Mouse (Mus musculus) hematopoietic stem cell, adult 5-6 weeks (primary cell): ENCODE data around the gene Clns1a. TPM values are rescaled to one million over a fixed set of nuclear protein-coding genes. Genes with fewer than 3 reads are reported as not detected.
A peak's percentile ranks its signal among the peaks of the same experiment; 100 is the strongest.

Source experiments
- ATAC-seq, 2 experiments: fragments of 125-278 bp in 1 of 2; replicated peaks in 1 of 2; 2 replicates each; pipeline ENCODE4 v1.8.0; 2016 to 2017; ENCODE audit warnings: inconsistent platforms in 2 of 2, mild to moderate bottlenecking in 2 of 2, moderate number of reproducible peaks in 2 of 2, low read depth in 1 of 2, moderate TSS enrichment in 1 of 2; ENCODE audit not compliant: low FRiP score in 2 of 2, poor library complexity in 2 of 2, severe bottlenecking in 2 of 2, insufficient read depth in 1 of 2, low TSS enrichment in 1 of 2
- total RNA-seq: library from RNA; stranded (forward); fragments of 172-1452, 232-1000 nt; gene quantifications from 2 replicates; pipeline ENCODE4 v1.2.3, GENCODE M21; 2017

Clns1a gene
- total RNA-seq: 128 and 154 TPM in 2 replicates

- peak; percentile 95 to 99 for ATAC-seq
Measured at GRCm38 (mm10) chr7:97696506-97697254, at the start of gene Clns1a. Clns1a (plus strand) TSS chr7:97696634.

- no peak for ATAC-seq
Measured at GRCm38 (mm10) chr7:97647656-97648055, 48.8 kb upstream of the Clns1a start.

GRCm38 (mm10) chr7:97650729-97651128 lies 45.7 kb upstream of the Clns1a start:
- ATAC-seq: no peak

- ATAC-seq: no peak
Measured at GRCm38 (mm10) chr7:97656144-97656543, 40.3 kb upstream of the Clns1a start.

- ATAC-seq: no peak
Measured at GRCm38 (mm10) chr7:97661634-97662033, 34.8 kb upstream of the Clns1a start.

GRCm38 (mm10) chr7:97679239-97679638 lies 17.2 kb upstream of the Clns1a start:
- peak in 1 of 2 experiments; percentile 45; a peak in 2 of 4 replicates for ATAC-seq

- ATAC-seq: no peak
Measured at GRCm38 (mm10) chr7:97687831-97688230, 8.6 kb upstream of the Clns1a start.

- no peak for ATAC-seq
Measured at GRCm38 (mm10) chr7:97695441-97695840, 993 bp upstream of the Clns1a start.

- peak in 1 of 2 experiments; percentile 21; a peak in 1 of 4 replicates for ATAC-seq
Measured at GRCm38 (mm10) chr7:97696133-97696505, 315 bp upstream of the Clns1a start.

- ATAC-seq: no peak
Measured at GRCm38 (mm10) chr7:97700173-97700572, 3.7 kb downstream of the Clns1a start.

- ATAC-seq: no peak
Measured at GRCm38 (mm10) chr7:97701106-97701505, 4.7 kb downstream of the Clns1a start.

- ATAC-seq: no peak
Measured at GRCm38 (mm10) chr7:97707123-97707522, 10.7 kb downstream of the Clns1a start.

- no peak for ATAC-seq
Measured at GRCm38 (mm10) chr7:97707809-97708208, 11.4 kb downstream of the Clns1a start.

- peak; percentile 95 to 97 for ATAC-seq
Measured at GRCm38 (mm10) chr7:97709204-97709603, 12.8 kb downstream of the Clns1a start.

GRCm38 (mm10) chr7:97714651-97715050 lies 18.2 kb downstream of the Clns1a start:
- no peak for ATAC-seq

- no peak for ATAC-seq
Measured at GRCm38 (mm10) chr7:97717326-97717725, 20.9 kb downstream of the Clns1a start.

- no peak for ATAC-seq
Measured at GRCm38 (mm10) chr7:97719078-97719477, 22.6 kb downstream of the Clns1a start.

GRCm38 (mm10) chr7:97720109-97720508 lies 23.7 kb downstream of the Clns1a start:
- ATAC-seq: no peak

GRCm38 (mm10) chr7:97722278-97722918 lies 26.0 kb downstream of the Clns1a start:
- ATAC-seq: no peak
